Mouse (Mus musculus): ENCODE results near the gene Sez6l2.

Gene Sez6l2

DNA sequence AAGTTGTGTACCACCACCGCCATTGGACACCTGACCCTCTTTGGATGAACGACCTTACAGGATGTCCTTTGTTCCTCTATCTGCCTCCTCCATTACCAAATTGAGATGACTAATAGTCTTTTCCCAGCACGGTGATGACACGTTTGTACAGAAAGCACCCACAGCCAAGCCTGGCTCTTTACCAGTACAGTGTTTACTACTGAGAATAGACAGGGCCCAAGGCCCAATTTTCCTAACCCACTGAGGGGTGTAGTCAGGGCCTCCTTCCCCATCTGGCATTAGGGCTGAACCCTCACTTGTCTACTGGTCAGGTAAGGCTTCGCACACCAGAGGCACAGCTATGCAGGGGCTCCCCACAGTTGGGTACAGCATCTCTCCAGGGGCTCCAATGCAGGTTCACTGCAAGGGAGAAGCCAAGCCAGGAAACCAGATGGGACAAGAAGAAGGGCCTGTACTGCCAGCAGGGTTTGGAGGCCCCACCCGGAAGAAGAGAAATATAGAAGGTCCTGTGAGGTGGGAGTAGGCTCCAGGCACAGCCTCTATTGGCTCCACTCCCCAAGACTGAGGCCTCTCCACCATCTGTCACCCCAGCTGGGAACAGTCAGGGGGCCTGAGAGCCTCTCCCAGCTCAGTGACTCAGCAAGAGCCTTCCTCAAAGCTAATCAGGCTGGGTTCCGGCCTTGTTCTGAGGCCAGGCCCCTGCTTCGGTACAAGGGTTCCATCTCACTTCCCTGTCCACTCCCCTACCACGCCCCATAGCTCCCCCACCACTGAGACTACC, 58.1 kb downstream of the Sez6l2 start:
- DNase-seq (ENCODE audit: low read depth) = peak; percentile 63

DNA sequence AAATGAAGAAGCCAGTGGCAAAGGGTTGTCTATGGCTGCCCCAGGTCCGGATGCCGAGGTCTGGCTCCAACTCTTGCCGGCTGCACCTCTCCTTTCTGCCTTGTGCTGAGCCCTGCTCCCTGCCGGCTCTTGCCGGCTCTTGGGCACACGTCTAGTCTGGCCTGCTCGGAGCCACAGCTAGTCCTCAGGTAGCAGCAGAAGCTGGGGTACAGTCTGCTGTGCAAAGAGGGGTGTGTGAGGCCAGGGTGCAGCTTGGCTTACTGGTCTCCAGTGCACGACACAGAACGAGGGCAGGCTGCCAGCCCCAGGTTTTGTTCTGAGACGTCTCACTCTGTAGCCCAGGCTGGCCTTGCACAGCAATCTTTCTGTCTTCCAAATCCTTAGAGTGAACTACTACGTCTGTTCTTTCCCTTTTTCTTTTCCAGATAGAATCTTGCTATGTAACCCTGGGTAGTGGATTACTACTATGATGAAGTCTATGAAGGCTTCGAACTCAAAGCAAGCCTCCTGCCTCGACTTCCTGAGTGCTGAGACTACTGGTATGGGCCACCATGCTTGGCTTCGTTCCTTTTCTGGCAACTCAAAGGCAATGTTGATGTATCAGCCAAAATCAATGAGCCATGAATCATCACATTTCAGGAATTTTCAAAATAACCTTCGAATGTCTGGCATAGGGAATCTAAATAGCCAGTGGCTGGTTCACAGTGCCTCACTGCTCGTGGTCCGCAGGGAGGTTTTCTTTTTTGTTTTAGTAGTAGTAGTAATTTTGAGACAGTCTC, 59.1 kb downstream of the Sez6l2 start:
- DNase-seq (ENCODE audit: low read depth) = no peak

GRCm38 (mm10) chr7:127011051-127011450, 60.7 kb downstream of the Sez6l2 start:
- DNase-seq (ENCODE audit: low read depth) = no peak

DNA sequence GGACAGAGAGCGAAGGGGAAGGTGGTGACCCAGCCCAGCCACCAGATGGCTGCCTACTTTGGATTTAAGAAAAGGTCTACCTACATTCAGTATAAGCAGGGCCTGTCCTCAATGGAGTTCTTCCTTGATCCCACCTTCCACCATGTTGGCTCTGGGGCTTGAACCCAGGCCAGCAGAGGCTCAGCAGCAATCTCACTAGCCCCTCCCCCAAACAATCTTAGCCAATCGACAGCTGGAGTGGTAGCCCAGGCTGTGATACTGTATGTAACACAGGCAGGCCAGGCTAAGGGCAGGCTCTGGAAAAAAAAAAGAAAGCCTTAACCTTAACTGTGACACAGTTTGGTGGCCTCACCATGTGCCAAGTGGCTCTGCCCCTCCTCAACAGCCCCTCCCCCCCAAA, 61.4 kb downstream of the Sez6l2 start:
- DNase-seq (ENCODE audit: low read depth) = no peak

DNA sequence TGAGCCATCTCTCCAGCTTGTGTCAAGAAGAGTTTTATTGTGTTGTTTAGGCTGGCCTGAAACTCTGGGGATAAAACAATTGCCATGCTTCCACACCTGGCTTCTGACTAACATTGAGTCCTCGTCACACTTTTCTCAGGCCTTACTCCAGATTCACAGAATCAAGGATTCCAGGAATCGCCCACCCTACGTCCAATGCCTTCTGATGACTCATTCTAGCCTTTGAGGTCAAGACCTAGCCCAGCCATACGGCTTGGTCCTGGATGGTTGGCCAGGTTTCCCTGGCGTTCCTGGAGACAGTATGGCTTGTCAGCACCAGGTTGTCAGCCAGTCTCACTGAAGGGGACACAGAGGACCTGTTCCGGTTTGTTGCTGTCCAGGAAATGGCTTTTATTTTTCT, 62.0 kb downstream of the Sez6l2 start:
- DNase-seq (ENCODE audit: low read depth) = no peak

- DNase-seq (ENCODE audit: low read depth) = no peak
These were observed 62.5 kb downstream of the Sez6l2 start for GRCm38 (mm10) chr7:127012845-127013244.

DNA sequence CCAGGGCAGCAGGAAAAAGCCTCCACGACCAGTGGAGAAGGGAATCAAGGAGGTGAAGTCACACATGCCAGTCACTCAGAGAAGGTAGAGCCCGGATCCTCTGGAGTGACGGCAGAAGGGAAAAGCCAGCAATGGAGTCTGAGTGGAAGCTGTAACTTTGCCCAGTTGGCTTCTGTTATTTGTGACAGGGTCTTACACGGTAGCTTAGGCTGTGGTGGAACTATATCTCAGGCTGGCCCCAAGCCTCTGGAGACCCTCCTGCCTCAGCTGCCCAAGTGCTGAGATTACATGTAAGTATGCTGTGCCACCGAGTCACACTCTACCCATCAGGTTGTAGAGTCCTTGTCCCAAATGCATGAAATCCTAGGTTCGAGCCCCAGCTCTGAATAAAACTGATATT, 63.0 kb downstream of the Sez6l2 start:
- no peak for DNase-seq (ENCODE audit: low read depth)

GRCm38 (mm10) chr7:127014320-127014719, 64.0 kb downstream of the Sez6l2 start, which contains the start of gene Mvp:
Gene Mvp (minus strand): TSS chr7:127014621.
- no peak for DNase-seq (ENCODE audit: low read depth)

GRCm38 (mm10) chr7:127014993-127015392, 64.6 kb downstream of the Sez6l2 start:
- DNase-seq (ENCODE audit: low read depth) = no peak

- no peak for DNase-seq (ENCODE audit: low read depth)
These were observed 65.7 kb downstream of the Sez6l2 start for GRCm38 (mm10) chr7:127016081-127016480.

GRCm38 (mm10) chr7:127016481-127016485, 65.9 kb downstream of the Sez6l2 start, which contains the start of gene Pagr1b:
Gene Pagr1b (minus strand): TSS chr7:127016484.
- no peak for DNase-seq (ENCODE audit: low read depth)

DNA sequence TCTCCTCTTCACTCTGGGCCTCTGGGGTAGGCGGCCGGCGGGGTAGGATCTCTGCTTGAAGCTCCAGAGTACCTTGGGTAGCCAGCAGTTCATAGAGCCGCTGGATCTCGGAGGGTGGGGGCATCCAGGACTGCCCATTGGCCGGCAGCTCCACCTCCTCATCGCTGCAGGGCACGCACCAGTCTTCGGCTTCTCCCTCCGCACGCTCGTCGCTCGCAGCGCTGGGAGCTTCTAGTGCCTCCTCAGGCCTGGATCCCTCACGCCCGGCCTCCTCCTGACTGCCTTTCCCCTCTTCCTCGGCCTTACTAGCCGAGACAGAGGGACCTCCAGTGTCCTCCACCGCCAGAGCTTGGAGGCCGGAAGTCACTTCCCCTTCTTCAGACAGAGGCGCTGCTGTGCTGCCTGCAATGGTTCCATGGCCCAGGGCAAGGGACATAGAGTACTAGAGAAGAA, 66.1 kb downstream of the Sez6l2 start:
- no peak for DNase-seq (ENCODE audit: low read depth)

DNA sequence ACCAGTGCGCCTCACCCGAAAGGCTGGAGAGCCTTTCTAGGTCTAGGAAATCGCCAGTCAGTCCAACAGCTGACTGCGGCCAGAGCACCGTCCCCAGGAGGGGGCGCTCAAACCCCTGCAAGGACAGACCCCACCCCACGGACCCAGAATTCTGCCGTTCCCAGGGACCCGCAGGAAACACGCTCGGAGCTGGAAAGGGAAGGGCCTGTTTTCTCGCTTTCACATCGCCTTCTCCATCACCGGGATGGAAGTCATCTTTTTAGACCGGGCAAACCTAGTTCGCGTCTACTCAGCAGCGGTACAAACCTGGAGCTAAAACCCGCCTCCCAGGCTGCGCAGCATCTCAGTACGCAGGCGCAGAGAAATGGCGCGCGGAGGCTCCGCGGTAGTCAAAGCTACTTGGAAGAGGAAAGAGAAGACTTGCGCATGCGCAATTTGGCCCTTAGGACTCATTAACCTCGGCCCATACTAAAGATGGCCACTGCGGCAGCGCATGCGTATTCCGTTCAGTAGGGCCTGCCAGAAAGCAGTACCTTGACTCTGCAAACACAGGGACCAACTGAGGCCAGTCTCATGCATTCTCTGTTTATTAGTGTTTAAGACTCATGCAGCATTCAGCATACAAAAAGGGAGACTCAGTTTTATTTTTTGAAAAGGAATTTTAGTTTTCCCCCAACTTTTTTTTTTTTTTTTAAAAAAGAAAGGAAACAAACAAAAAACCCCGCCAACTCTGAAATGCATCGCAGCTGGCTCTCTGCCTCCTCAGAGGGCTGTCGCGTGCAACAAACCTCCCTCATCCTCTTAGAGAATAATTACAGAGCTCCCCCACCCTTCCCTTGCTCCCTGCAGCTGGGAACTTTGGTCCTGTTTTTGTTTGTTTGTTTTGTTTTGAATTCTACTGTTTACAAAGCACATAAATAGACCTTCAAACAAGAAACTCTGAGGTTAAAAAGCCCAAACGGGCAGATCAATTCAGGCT, 66.9 kb downstream of the Sez6l2 start, which contains the start of gene Pagr1a:
Gene Pagr1a, minus strand, starts transcription at position 382 of the 979 bp plus-strand sequence.
- peak; percentile 100 for DNase-seq (ENCODE audit: low read depth)

DNA sequence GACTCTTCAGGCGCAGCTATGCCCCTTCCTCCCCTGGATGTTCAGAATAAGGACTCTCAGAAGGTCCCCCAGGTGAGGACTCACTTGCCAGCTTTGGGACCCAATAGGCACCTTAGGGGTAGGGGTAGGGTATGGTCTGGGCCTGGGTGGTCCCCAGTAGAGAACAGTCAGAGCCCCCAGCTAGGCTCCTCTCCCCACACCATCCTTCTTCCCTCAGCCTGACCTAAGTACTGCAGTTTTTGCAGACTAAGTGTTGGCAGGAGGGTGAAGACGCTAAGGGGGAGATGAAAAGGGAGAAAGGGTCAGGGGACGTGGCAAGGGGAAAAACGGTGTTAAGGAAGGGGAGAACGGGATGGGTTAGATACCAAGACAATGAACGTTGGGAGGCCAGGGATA, 67.6 kb downstream of the Sez6l2 start:
- no peak for DNase-seq (ENCODE audit: low read depth)

- no peak for DNase-seq (ENCODE audit: low read depth)
These were observed 68.3 kb downstream of the Sez6l2 start for GRCm38 (mm10) chr7:127018416-127019305.

DNA sequence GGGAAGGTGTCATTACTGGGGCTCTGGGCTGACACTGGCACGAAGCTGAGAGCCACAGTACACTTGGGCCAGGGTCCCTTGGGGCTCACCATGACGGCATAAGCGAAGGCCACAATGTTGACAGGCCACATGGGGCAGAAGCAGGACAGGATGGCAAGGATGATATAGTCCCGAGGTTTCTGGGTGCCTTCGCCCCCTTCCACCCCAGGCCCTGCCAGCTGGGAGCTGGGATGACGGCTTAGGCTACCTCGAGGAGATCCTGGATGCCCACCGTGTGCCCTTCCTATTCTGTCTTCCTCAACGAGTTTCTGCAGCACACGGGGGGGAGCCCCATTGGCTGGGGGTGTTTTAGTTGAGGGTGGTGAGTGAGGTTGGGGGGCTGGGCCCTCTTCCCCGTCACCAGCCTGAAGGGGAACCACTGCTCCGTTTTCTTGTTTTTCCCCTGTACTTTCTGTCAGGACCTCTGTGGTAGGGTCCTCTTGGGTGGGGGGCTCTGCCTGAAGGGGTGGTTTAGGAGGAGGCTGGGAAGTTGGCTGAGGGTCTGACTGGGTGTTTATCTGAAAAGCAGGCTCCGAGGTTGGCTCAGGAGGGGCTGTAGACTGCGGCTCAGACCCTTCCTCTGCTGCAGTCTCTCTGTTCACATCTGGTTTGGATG, 69.1 kb downstream of the Sez6l2 start:
- no peak for DNase-seq (ENCODE audit: low read depth)

DNA sequence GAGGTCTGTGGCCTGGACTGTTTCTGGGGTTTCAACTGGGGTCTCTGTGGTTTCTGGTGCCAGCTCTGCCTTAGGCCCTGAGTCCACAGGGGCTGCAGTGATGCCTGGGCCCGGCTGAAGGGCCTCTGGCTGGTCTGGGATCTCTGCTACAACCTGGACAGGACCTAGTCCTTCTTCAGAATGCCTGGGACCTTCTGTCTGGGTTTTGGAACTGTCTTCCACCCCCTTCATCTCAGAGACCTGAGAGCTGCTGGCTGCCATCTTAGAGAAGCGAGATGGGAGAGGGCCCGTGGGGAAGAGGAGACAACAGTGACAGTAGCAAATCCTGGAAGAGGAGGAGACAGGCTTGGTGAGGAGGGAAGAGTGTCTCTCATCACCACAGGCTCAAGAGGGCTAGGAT, 69.7 kb downstream of the Sez6l2 start:
- DNase-seq (ENCODE audit: low read depth) = no peak
